Mouse (Mus musculus) v-Abl transformed pro-B cells (cell line): ENCODE measurements around the gene 2410131K14Rik.

Experiments
- in situ Hi-C, 2 experiments: fragments of 400-800 bp; cut with MboI; formaldehyde crosslinking; loops; one replicate each; pipeline ENCODE4 v1.15.1; 2025; ENCODE audit not compliant: unreplicated experiment in 2 of 2

The 2410131K14Rik gene

DNA sequence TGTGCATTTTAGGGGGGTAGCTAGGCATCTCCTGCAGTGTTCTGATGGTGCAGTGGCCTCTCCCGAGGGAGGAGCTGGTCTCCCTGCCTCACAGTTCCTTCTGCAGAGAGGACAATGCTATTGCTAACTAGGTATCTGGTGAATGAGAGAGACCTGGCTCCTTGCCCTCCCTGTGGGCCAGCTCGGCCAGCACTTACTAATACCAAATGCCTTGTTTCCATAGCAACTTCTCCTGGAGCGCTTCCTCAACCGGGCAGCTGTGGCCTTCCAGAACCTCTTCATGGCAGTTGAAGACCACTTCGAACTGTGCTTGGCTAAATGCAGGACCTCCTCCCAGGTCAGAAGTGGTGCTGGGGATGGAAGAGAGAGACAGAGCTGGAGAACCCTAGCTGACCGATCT is 14.1 kb downstream of the 2410131K14Rik start:
- in situ Hi-C loops, result loop anchor here in 1 of 2 experiments (25.0 kb wide), 1 partner anchor 1428 kb away; no protein-coding TSS in a partner anchor

DNA sequence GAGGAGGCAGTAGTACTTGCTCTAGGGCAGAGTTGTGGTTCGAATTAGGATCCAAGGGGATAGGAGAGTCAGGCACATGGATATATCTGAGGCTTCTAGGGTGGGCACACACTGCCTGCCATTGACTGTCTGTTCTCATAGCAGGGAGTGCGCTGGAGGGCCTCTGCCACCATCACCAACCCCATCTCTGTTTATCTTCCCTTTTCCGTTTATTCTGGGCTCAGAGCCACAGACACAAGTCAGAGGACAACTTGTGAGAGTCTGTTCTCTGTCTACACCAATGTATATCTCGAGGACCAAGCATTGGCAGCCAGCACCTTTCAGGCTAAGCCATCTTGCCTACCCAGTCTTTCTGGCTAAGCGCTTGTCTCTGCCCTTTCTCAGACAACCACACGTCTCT is 14.6 kb downstream of the 2410131K14Rik start:
- in situ Hi-C loops, result loop anchor here (10.0 to 25.0 kb wide), 3 partner anchors 335 to 1428 kb away; no protein-coding TSS in a partner anchor

DNA sequence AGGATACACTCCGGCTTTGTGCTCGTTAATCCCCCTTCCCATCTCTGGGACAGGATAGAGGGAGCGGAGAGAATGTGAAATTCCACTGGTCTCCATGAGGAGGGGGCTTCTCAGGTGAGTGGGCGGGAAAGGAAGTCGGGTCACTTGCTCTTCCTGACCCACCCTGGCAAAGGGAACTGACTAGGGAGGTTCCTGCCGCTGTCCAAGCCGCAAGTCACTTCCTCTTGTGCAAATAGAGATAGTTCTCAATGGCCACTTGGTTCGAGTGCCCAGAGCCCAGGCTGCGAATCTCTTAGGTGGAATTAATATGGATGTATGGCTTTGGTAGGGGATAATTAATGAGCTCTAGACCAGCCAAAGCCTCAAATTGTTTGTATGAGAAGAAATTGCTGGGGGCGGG is 15.0 kb downstream of the 2410131K14Rik start:
- in situ Hi-C loops, result loop anchor here (10.0 to 25.0 kb wide), 3 partner anchors 335 to 1427 kb away; no protein-coding TSS in a partner anchor

GRCm38 (mm10) chr5:118260642-118261041 is 15.6 kb downstream of the 2410131K14Rik start:
- in situ Hi-C loops, result loop anchor here (10.0 to 25.0 kb wide), 3 partner anchors 334 to 1427 kb away; no protein-coding TSS in a partner anchor

- in situ Hi-C loops, result loop anchor here (10.0 to 25.0 kb wide), 3 partner anchors 334 to 1426 kb away; no protein-coding TSS in a partner anchor
Measured at GRCm38 (mm10) chr5:118261181-118261580, 16.2 kb downstream of the 2410131K14Rik start.

GRCm38 (mm10) chr5:118262418-118262817 is 17.4 kb downstream of the 2410131K14Rik start:
- in situ Hi-C loops, result loop anchor here (10.0 to 25.0 kb wide), 3 partner anchors 332 to 1425 kb away; no protein-coding TSS in a partner anchor

- in situ Hi-C loops, result loop anchor here (10.0 to 25.0 kb wide), 3 partner anchors 331 to 1423 kb away; no protein-coding TSS in a partner anchor
Measured at GRCm38 (mm10) chr5:118264279-118264678, 19.3 kb downstream of the 2410131K14Rik start.

GRCm38 (mm10) chr5:118265366-118265765 is 20.3 kb downstream of the 2410131K14Rik start:
- in situ Hi-C loops, result loop anchor here (5.0 to 25.0 kb wide), 4 partner anchors 329 to 1422 kb away; no protein-coding TSS in a partner anchor

GRCm38 (mm10) chr5:118266309-118266708 is 21.3 kb downstream of the 2410131K14Rik start:
- in situ Hi-C loops, result loop anchor here (5.0 to 25.0 kb wide), 4 partner anchors 328 to 1421 kb away; no protein-coding TSS in a partner anchor

DNA sequence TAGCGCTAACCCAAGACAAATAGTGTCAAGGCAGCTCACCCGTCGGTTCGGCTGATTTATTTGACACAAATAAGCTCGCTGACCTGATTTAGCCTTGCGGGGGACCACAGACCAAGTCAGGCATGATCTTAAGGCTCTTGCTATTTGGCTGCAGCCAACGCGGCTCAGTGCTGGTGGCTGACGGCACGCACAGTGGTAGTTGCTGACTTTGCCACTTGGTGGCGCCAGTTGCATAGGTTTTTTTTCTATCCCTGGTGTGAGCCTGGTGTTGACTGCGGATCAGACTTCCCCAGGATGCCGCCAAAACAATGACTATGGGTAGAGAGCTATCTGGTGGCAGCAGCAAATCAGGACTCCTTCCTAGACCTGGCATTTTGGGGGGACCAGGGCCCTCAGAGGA is 24.0 kb downstream of the 2410131K14Rik start:
- in situ Hi-C loops, result loop anchor here (5.0 to 25.0 kb wide), 4 partner anchors 326 to 1418 kb away; no protein-coding TSS in a partner anchor

DNA sequence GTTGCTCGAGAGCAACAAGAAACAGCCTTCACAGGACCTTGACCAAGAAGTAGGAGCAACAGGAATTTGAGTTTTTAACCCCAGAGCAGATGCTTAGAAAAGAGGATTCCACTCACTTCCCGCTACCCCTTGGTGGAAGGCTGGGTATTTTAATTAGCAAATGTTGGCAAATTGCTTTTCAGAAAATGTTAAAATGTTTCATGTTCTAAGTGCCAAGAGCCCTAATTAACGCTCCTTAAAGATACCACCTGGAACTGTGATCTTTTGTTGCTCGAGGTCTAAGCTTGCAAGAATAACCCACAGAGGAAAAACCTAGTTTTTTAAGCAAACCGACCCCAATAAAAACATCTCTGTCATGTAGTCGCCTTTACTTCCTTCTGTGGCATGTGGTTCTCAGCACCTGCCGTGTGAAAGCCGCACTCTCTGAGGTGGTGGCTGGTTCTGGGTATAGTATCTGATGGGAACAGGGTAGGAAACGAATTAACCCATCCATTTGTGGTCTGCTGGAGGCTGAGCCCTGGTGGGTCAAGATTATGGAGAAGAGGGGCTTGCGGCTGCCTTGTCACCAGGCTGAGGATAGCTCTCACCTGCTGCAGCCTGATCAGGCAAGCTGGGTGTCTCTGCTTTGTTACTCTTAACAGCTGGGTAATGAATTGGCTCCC is 26.6 kb downstream of the 2410131K14Rik start:
- in situ Hi-C loops, result loop anchor here (5.0 to 25.0 kb wide), 4 partner anchors 56 to 1416 kb away; partner anchors contain the start of gene Med13l (in 1 of the 2)

- in situ Hi-C loops, result loop anchor here (5.0 to 25.0 kb wide), 4 partner anchors 54 to 1414 kb away; partner anchors contain the start of gene Med13l (in 1 of the 2)
Measured at GRCm38 (mm10) chr5:118273446-118273845, 28.4 kb downstream of the 2410131K14Rik start.

DNA sequence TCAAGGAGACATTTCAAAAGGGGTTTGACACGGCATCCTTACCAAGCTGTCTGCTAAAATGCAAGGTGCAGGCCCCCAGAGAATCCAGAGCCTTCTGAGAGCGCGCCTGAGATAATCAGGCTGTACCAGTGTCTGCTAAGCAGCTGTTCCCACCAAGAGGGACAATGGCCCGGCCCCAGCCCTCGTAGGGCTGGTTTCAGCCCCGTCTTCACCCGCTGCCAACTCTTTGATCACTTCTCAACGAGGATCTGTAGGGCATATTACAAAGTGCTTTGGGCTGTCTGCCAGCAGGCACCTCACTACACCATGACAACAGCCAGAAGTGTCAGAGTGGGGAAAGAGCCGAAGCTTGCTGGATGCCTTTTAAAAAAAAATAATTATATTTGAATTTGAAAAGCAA is 29.5 kb downstream of the 2410131K14Rik start:
- in situ Hi-C loops, result loop anchor here (5.0 to 25.0 kb wide), 4 partner anchors 53 to 1413 kb away; partner anchors contain the start of gene Med13l (in 1 of the 2)

DNA sequence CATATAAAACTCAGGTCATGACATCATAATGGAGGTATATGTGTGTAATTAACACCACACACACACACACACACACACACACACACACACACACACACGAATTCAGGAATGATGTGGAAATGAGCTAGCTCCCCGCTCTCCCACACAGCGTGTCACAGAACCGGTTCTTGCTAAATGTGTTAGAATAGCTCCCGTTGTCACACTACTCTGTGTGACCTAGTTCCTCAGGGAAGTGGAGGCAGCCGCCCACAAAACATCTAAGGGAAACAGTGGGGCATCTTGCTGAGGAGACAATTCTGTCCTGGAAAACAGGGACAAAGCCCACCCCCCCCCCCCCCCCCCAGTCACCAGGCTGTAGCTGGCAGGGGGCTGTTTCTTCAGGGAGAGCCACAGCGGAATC is 31.3 kb downstream of the 2410131K14Rik start:
- in situ Hi-C loops, result loop anchor here in 1 of 2 experiments (10.0 kb wide), 1 partner anchor 289 kb away; the partner anchor contains the start of gene Med13l

DNA sequence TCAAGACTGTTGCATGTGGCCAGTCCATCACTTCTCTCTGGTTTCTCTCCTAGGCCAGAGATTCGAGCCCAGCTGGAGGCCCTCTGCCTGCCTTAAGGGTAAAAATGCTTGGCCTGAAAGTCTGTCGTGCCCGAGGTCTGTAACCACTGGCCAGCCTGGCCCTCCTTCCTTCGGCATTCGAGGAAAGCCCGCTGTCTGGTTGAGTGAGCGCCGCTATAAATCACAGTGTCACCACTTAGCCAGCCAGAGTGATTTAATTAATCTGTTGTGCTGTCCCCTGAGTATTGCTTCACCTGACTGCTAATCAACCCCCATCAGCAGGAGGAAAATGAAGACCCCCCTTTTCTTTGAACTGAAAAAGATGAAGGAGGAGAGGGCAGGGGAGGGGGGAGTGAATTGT is 31.7 kb downstream of the 2410131K14Rik start:
- in situ Hi-C loops, result loop anchor here in 1 of 2 experiments (10.0 kb wide), 1 partner anchor 288 kb away; the partner anchor contains the start of gene Med13l

- in situ Hi-C loops, result loop anchor here in 1 of 2 experiments (10.0 kb wide), 1 partner anchor 287 kb away; the partner anchor contains the start of gene Med13l
Measured at GRCm38 (mm10) chr5:118277741-118278495, 32.9 kb downstream of the 2410131K14Rik start.

GRCm38 (mm10) chr5:118291453-118291852 is 46.4 kb downstream of the 2410131K14Rik start:
- in situ Hi-C loops, result no loop called here

DNA sequence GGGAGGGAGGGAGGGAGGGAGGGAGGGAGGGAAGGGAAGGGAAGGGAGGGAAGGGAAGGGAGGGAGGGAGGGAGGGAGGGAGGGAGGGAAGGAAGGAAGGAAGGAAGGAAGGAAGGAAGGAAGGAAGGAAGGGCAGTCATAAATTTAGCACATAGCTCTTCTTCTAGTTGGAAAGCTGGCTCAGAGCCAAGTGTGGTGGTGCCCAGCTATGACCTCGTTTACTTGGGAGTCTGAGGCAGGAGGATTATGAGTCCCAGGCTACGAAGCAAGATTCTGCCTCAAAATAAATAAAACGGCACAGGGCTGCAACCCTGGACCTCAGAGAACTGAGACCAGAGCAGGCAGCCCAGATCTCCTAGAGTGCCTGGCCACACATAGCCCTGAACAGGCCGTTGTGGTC is 47.4 kb downstream of the 2410131K14Rik start:
- in situ Hi-C loops, result no loop called here

DNA sequence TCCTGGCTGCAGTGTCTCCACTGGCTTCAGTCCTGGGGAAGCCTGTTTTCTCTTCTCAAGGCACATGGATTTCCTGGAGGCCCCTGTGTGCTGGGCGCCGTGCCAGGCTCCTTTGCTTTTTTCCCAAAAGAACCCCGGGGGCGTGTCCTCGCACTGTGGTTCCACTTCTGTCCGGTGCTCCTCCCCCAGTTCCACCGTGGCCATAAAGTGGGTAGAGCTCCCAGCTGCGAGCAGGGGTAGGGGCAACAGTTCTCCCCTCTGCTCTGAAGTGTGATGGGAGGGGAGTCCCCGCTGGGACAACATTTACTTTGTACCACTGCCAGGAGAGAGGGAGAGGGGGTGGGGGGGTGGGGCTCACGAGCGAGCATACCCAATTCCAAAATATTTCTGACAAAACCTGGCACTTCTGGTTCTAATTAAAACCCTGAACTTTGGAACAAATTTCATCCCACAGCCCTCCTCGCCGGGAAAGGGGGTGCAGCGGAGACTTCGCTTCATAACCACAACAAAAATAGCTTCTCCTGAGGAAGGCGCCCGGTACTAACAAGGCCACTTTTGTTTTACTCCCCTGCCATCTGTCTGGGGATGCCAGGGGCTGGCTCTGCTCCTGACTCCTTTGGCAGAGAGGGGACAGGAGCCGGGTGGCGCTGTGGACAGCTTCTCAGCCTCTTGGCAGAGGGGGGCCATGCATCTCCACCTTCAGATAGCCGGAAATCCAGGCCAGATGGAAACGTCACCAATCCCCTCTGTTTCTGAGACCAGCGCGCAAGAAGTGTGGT is 49.2 kb downstream of the 2410131K14Rik start:
- in situ Hi-C loops, result no loop called here

- in situ Hi-C loops, result no loop called here
Measured at GRCm38 (mm10) chr5:118294865-118295258, 49.8 kb downstream of the 2410131K14Rik start.
